Mouse (Mus musculus) forebrain, embryonic 15.5 days (tissue): ENCODE measurements at regions not wholly inside any gene's neighbourhood (a gene's known extent, or its start where the extent isn't known, plus 50 kb on each side); places are given as distances from the start of the nearest gene placed in this dataset.

Experiments used
- ATAC-seq: fragments of 200-750 bp; cut with Nextera tagmentation; replicated peaks from 2 replicates; pipeline ENCODE4 v1.8.0; 2017; ENCODE audit warnings: mild to moderate bottlenecking, moderate TSS enrichment, moderate library complexity
- H3K27ac ChIP-seq: fragments of 300-500 bp; sonication (generic); replicated peaks from 2 replicates; pipeline ENCODE4 v1.5.1; 2015; ENCODE audit warnings: mild to moderate bottlenecking, inconsistent platforms
- H3K27me3 ChIP-seq: fragments of 300-500 bp; sonication (generic); 2 replicates; pipeline ENCODE4 v1.6.1; 2015; ENCODE audit warnings: inconsistent platforms
- H3K36me3 ChIP-seq: fragments of 300-500 bp; sonication (generic); 2 replicates; pipeline ENCODE4 v1.6.1; 2015; ENCODE audit warnings: mild to moderate bottlenecking, inconsistent platforms
- H3K4me1 ChIP-seq: fragments of 300-500 bp; sonication (generic); 2 replicates; pipeline ENCODE4 v1.6.1; 2015; ENCODE audit warnings: inconsistent platforms
- H3K4me2 ChIP-seq: fragments of 300-500 bp; sonication (generic); replicated peaks from 2 replicates; pipeline ENCODE4 v1.6.1; 2015; ENCODE audit warnings: mild to moderate bottlenecking, inconsistent platforms
- H3K4me3 ChIP-seq: fragments of 300-500 bp; sonication (generic); 2 replicates; pipeline ENCODE4 v1.5.1; 2015; ENCODE audit warnings: mild to moderate bottlenecking, inconsistent platforms
- H3K9ac ChIP-seq: fragments of 300-500 bp; sonication (generic); replicated peaks from 2 replicates; pipeline ENCODE4 v1.6.1; 2015; ENCODE audit warnings: mild to moderate bottlenecking, inconsistent platforms
- H3K9me3 ChIP-seq: fragments of 300-500 bp; sonication (generic); 2 replicates; pipeline ENCODE4 v1.6.1; 2016; ENCODE audit warnings: inconsistent platforms
- WGBS: fragments of 180-500 bp; shearing (Covaris S2); methylation state at CpG from one replicate; pipeline ENCODE4 v1.1.7; 2015; ENCODE audit warnings: mixed read lengths; 5-methylcytosine and 5-hydroxymethylcytosine counted together

DNA sequence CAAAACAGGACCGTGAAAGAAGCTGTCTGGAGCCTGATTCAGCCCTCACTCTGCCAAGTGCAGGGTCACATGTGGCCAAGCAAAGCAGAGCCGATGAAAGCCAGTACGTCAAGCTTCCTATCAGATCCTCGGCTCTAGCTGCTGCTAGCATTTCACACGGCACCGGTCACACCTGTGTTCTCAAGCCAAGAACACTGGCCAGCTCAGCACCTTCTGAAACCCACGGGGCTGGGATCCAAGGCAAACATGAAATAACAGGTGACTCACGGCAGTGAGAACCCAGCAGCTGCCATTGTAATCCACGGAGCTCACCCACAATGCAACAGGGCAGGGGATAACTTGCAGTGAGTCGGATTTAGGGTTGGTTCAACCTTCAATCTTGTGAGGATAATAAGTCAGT is 427.3 kb upstream of the Jarid2 start:
- Histone ChIP-seq H3K9ac (no peak overlapping the region), H3K9me3 (no peaks in the 10 kb centered on the region), H3K27ac (no peak overlapping the region), H3K4me3 (no peak overlapping the region), H3K36me3 (no peaks in the 10 kb centered on the region), H3K27me3 (no peaks in the 10 kb centered on the region), H3K4me2 (no peak overlapping the region), H3K4me1 (no peaks in the 10 kb centered on the region)
- ATAC-seq, result no peak
- WGBS, result 74% methylated on average over 10 of the region's 10 CpGs

DNA sequence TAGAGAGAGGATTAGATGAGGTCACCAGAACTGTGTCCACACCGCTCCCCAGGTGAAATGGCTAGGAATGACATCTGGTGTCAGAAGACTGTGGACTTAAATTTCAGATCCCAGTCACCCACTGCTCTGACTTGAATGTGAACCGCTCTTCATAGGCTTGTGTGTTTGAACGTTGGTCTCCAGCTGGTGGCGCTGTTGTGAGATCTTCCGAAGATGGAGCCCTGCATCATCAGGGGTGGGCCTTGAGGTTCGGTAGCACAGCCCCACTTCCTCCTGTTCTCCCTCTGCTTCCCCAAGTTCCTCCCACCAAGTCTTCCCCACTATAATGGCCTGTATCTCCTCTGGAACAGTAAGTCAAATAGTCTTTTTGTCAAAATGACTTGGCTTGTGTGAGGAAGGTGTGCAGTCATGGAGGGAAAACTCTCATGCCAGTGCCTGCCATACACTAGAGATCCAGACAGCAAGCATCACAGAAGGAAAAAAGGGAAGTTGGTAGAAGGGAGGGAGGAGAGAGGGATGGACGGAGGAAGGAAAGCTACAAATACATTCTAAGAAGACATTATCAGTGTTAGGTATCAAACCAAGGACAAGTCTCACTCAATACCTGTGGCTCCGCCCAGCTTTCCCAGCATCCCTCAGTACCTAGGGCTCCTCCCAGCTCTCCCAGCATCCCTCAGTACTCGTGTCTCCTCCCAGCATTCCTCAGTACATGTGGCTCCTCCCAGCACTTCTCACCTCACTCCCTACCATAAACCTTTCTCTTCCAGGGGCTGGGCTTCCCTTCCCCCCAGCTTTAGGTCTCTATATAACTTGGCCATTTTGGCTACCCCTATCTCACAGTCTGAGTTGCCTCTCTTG is 423.9 kb upstream of the Jarid2 start:
- Histone ChIP-seq H3K27ac (no peak overlapping the region), H3K9ac (no peak overlapping the region), H3K4me3 (no peak overlapping the region), H3K4me2 (no peak overlapping the region), H3K4me1 (no peaks in the 10 kb centered on the region), H3K36me3 (no peaks in the 10 kb centered on the region), H3K9me3 (no peaks in the 10 kb centered on the region), H3K27me3 (no peaks in the 10 kb centered on the region)
- 72% methylated on average over 9 of the region's 9 CpGs for WGBS
- no peak for ATAC-seq

DNA sequence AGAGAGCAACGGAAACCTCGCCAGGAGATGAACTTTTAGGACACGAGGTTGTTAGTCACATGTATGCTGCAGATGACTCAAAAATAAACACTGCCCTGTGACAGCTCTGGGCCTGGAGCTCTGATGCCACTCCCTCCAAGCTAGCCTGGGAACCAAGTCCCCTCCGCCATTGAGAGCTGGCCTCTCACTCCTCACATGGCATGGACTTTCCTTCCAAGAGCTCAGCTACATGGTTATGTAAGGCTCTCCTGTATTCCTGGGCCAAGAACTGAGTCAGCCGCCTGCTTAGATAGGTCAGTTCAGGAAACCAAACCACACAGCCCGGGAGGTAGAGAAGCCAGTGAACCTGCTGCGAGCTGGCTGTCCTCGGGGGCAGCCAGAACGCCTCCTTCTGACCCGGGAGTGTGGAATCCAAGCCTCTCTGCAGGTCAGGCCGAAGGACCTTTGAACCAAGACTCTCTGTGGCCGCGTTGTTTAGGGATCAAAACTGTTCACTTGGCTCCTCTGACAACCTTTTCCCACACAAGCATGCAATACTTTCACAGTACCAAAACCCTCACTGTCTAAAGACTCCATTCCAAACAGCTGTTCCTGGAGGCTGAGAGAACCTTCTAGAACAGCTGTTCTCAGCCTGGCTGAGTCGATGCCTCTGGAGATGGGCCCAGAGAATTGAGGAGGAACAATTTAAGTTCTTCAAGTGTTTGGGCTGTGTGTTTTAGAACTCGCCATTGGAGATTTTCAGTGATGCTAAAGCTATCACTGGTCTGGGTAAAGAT is 422.8 kb upstream of the Jarid2 start:
- H3K4me3 ChIP-seq, result no peak overlapping the region
- no peaks in the 10 kb centered on the region for H3K36me3 ChIP-seq
- no peaks in the 10 kb centered on the region for H3K27me3 ChIP-seq
- H3K9ac ChIP-seq, result no peak overlapping the region
- H3K9me3 ChIP-seq, result no peaks in the 10 kb centered on the region
- no peak overlapping the region for H3K4me2 ChIP-seq
- 95% methylated on average over 15 of the region's 15 CpGs for WGBS
- ATAC-seq, result no peak
- H3K27ac ChIP-seq, result no peak overlapping the region
- no peaks in the 10 kb centered on the region for H3K4me1 ChIP-seq

DNA sequence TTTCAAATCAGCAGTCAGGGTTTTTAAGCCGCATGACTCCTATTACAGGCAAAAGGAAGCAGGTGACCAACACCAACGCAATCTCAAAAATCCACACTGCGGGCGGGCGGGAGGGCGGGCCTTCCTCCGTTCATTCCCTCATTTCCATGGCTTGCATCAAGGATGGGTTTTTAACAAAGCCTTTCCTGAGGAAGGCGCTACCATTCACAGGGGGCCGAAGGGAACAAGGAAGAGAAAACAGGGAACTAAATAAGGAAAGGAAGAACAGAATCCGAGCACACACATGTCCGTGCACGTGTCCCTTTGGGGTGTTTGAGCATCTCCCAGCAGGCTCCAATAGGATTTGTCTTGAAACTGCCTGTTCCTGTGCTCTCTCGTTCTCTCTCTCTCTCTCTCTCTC is 421.0 kb upstream of the Jarid2 start:
- Histone ChIP-seq H3K27me3 (no peaks in the 10 kb centered on the region), H3K27ac (no peak overlapping the region), H3K36me3 (no peaks in the 10 kb centered on the region), H3K4me1 (no peaks in the 10 kb centered on the region), H3K4me3 (no peak overlapping the region), H3K9ac (no peak overlapping the region), H3K9me3 (no peaks in the 10 kb centered on the region), H3K4me2 (no peak overlapping the region)
- ATAC-seq, result no peak
- WGBS, result 42% methylated on average over 13 of the region's 13 CpGs

DNA sequence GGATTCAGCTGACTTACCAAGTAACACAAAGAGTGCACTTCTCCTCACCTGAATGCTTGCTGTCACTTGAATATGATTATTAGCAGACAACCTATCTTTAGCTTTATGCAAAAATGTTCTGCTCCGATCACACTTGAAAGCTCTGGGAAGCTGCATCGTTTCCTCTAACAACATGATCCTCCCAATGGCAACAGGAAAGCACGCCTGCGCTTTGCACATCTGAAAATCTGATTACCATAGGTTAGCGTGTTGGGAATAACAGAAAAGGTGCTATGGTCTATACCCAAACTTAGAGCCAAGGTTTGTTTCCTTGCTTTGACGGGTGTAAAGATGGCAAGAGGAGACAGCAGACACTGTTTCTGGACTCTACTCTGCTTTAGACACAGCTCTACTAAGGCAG is 417.0 kb upstream of the Jarid2 start:
- Histone ChIP-seq H3K27ac (no peak overlapping the region), H3K9ac (no peak overlapping the region), H3K4me3 (no peak overlapping the region), H3K27me3 (no peaks in the 10 kb centered on the region), H3K36me3 (no peaks in the 10 kb centered on the region), H3K4me1 (peaks cover 3% of the 10 kb centered on the region; the same call in 1 of the 2 replicates), H3K4me2 (no peak overlapping the region), H3K9me3 (no peaks in the 10 kb centered on the region)
- 91% methylated on average over 6 of the region's 6 CpGs for WGBS
- ATAC-seq, result no peak

DNA sequence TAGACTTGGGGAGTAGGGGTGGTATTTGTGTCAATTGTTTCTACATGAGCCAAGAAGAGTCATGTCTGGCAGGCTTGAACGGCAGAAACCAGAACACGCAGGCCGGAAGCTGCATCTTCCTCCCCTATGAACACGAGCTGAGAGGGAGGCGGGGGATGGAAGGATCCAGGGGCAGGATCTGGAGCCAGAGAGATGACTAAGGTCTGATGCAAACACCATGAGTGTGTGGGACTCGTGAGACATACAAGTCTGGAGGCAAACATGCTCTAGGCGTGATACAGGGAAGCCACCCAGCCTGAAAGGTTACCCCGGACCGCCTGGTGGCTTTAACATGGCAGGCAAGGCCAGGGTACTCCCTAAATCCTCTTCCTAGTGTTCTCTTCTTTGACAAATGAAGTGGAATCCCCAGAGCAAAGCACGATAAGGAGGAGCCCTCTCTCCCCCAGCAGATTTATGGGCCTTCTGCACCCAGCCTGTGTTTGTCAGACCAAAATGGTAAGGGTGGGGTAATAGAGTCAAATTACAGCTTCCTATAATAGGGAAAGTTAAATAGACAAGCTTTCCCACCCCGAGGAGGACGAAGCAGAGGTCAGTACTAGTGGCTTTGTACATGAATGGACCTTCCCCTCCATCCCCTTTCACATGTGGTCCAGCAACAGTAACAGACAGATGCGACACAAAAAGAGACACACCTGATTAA is 412.4 kb upstream of the Jarid2 start:
- no peak overlapping the region for H3K4me3 ChIP-seq
- H3K9me3 ChIP-seq, result no peaks in the 10 kb centered on the region
- no peak overlapping the region for H3K9ac ChIP-seq
- no peak overlapping the region for H3K4me2 ChIP-seq
- no peaks in the 10 kb centered on the region for H3K27me3 ChIP-seq
- no peak overlapping the region for H3K27ac ChIP-seq
- H3K36me3 ChIP-seq, result no peaks in the 10 kb centered on the region
- peaks cover 5% of the 10 kb centered on the region; the same call in 1 of the 2 replicates for H3K4me1 ChIP-seq
- WGBS, result 57% methylated on average over 13 of the region's 13 CpGs
- ATAC-seq, result no peak

DNA sequence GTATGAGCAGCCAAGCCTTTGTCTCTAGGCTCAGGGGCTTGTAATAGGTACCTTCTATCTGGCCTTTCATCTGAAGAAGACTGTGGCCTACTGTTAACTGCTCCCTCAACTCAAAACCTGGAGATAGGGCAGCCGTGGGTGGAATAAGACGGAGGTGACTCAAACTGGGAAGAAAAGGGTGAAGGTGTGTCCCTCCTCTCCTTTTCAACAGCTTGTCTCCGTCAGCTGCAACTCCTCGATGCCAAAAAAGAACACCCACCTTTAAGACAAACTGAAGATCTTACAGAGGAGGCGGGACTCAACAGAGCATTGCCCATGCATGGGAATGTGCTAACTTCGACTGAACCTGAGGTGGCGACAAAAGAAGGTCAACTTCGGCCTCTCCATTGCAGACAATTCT is 411.7 kb upstream of the Jarid2 start:
- 66% methylated on average over 8 of the region's 8 CpGs for WGBS
- Histone ChIP-seq H3K27ac (no peak overlapping the region), H3K9ac (no peak overlapping the region), H3K4me3 (no peak overlapping the region), H3K4me1 (peaks cover 5% of the 10 kb centered on the region; the same call in 1 of the 2 replicates), H3K4me2 (no peak overlapping the region), H3K36me3 (no peaks in the 10 kb centered on the region), H3K9me3 (no peaks in the 10 kb centered on the region), H3K27me3 (no peaks in the 10 kb centered on the region)
- no peak for ATAC-seq

DNA sequence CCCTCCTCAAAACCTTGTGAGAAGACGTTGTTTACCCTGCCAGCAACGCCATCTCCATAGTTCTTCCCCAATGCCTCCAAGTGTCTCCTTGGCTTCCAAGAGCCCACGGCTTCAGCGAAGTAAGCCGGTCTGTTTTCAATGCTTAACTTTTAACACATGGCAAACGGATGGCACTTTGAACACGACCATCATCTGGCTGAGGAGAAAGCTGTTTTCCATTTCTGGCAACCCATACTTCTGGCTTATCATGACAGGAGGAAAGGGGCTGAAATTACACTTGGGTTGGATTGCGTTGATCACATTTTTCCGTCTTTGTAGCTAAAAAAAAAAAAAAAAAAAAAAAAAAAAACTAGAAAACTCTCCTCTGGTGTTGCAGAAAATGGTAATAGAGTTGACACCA is 410.2 kb upstream of the Jarid2 start:
- no peak for ATAC-seq
- WGBS, result 82% methylated on average over 9 of the region's 9 CpGs
- H3K4me1 ChIP-seq, result peaks cover 5% of the 10 kb centered on the region; the same call in 1 of the 2 replicates
- H3K27ac ChIP-seq, result no peak overlapping the region
- no peak overlapping the region for H3K4me2 ChIP-seq
- no peaks in the 10 kb centered on the region for H3K36me3 ChIP-seq
- no peaks in the 10 kb centered on the region for H3K27me3 ChIP-seq
- H3K4me3 ChIP-seq, result no peak overlapping the region
- no peaks in the 10 kb centered on the region for H3K9me3 ChIP-seq
- no peak overlapping the region for H3K9ac ChIP-seq

DNA sequence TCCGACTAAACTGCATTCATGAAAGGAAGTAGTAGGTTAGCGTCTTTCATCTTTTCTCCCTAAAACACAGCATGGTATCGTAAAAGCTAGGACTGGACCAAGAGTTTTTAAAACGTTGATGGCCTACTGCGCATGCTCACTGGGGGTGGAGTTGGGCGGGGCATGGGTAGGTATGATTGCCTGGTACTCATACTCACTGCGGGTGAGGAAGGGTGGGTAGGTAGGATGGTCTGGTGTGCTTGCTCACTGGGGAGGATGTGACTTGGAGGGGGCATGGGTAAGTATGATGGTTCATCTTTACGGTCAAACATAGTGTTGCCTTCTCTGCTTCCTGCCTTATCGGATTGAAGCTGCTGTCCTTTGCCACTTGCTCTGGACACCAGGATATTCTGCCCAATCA is 409.8 kb upstream of the Jarid2 start:
- Histone ChIP-seq H3K9ac (no peak overlapping the region), H3K36me3 (no peaks in the 10 kb centered on the region), H3K9me3 (no peaks in the 10 kb centered on the region), H3K27me3 (no peaks in the 10 kb centered on the region), H3K4me2 (no peak overlapping the region), H3K27ac (no peak overlapping the region), H3K4me3 (no peak overlapping the region), H3K4me1 (peaks cover 5% of the 10 kb centered on the region; the same call in 1 of the 2 replicates)
- no peak for ATAC-seq
- 92% methylated on average over 9 of the region's 9 CpGs for whole genome bisulfite sequencing

DNA sequence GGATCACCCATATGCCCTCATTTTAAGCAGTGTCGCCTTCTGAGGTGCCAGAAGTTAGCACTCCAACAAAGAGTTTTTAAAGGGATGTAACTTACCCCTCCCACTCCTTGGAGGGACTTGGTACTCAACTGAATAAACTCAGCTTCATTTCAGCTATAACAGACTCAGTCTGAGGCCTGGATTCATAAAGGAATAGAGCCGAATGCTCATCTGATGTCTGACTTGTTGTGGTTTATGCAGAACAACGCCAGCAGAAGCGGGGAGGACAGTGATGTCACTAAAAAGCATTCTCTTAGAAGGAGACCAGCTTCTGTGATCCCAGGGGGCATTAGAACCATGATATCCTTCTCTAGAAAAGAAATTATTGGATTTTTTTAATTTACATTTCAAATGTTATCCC is 409.0 kb upstream of the Jarid2 start:
- Histone ChIP-seq H3K4me1 (peaks cover 5% of the 10 kb centered on the region; the same call in 1 of the 2 replicates), H3K4me3 (no peak overlapping the region), H3K36me3 (no peaks in the 10 kb centered on the region), H3K4me2 (no peak overlapping the region), H3K9ac (no peak overlapping the region), H3K9me3 (no peaks in the 10 kb centered on the region), H3K27me3 (no peaks in the 10 kb centered on the region), H3K27ac (no peak overlapping the region)
- ATAC-seq, result no peak
- 93% methylated on average over 4 of the region's 4 CpGs for WGBS

DNA sequence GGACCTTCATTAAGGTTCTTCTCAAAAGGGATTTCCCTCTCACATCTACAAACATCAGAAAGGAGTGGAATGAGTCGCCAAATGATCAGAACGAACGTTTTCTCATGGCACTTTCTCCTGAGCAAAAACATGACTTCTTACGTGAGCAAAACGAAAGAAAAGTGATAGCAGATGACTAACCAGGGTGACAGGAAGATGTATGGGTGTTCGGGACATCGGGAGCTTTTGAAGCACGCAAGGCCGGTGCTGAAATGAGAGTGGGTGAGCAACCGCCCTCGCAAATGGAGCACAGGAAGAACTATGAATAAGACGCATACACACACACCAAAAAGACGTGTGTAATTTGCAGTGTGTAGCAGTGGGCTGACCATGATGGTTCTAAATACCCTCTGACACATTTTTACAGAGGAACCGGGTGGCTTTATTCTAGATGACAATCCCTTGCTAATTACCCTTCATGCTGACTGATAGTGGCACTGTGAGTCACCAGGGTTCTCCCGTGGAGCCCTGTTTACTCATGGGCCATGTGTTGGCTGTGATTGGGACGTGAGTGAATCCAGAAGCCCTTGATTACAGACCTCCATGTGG is 408.2 kb upstream of the Jarid2 start:
- no peak for ATAC-seq
- Histone ChIP-seq H3K9me3 (no peaks in the 10 kb centered on the region), H3K4me3 (no peak overlapping the region), H3K27me3 (no peaks in the 10 kb centered on the region), H3K27ac (no peak overlapping the region), H3K4me2 (no peak overlapping the region), H3K36me3 (no peaks in the 10 kb centered on the region), H3K9ac (no peak overlapping the region), H3K4me1 (peaks cover 5% of the 10 kb centered on the region; the same call in 1 of the 2 replicates)
- WGBS, result 81% methylated on average over 16 of the region's 16 CpGs

DNA sequence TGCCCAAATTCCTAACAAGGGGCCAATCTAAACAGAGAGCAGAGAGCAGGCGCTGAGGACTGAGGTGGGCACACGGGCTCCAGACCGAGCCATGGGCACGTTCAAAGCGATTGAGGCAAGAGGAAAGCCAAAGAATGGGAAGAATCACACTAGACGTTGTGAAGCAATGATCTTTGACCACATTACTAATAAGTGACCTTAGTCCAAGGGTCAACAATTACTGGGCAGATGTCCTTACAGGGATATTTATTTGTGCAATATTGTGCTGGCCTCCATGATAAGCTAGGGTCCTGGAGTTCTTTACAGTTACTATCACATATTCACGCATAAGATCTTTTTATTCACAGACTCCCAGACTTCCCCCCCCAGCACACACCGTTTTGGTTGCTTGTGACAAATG is 400.9 kb upstream of the Jarid2 start:
- H3K4me3 ChIP-seq, result no peak overlapping the region
- H3K9me3 ChIP-seq, result no peaks in the 10 kb centered on the region
- ATAC-seq, result no peak
- no peak overlapping the region for H3K4me2 ChIP-seq
- H3K4me1 ChIP-seq, result no peaks in the 10 kb centered on the region
- 92% methylated on average over 8 of the region's 8 CpGs for WGBS
- no peak overlapping the region for H3K9ac ChIP-seq
- no peaks in the 10 kb centered on the region for H3K27me3 ChIP-seq
- no peak overlapping the region for H3K27ac ChIP-seq
- no peaks in the 10 kb centered on the region for H3K36me3 ChIP-seq
